Mouse (Mus musculus) kidney, adult 8-10 months (tissue): Measurements from ENCODE around the gene Rnf157.
"Not testable (repeated sequence)": the region's sequence is repeated elsewhere in the genome, so short reads cannot be mapped to it uniquely, and the experiment has no call there.

ENCODE experiments used
- DNase-seq, 2 experiments: peaks; one replicate each; pipeline ENCODE4 v3.0.0; 2022

Gene Rnf157

GRCm38 (mm10) chr11:116416196-116416943 is 3.5 kb upstream of the Rnf157 start:
- DNase-seq: no peak

DNA sequence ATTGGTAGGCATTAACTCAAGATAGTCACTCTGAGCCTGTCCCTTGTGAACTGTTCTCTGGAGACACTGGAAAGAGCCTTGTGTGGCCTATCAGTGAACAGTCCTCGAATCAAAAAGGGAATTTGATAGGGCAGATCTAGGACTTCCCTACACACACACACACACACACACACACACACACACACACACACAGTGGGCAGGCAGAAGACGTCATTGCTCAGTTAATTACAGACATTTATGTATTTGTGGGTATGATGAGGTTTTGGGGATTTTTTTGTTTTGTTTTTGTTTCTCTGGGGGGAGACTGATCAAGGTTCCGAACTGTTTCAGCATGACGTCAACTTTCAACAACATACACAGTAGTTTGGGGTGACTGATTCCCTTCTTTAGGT is 795 bp upstream of the Rnf157 start:
- DNase-seq: no peak

- no peak for DNase-seq
Observed at GRCm38 (mm10) chr11:116412028-116412827, 604 bp downstream of the Rnf157 start.

DNA sequence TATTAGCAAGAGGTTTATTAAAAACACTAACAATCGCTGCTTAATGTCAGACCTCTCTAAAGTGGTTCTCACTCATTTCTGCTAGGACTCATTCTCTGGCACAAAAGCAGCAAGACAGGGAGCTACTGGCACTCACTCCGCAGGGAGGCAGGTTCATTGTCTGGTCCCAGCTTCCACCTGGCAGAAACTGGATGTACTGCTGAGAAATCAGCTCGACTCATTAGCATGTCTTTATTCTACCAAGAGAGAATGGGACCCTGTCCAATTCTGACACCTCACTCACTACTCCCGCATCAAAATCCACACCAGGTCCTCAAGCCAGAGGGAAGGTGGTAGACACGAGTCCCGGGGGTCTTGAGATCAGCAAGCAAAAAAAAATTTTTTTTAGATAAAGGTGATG is 1.2 kb downstream of the Rnf157 start:
- DNase-seq: no peak

DNA sequence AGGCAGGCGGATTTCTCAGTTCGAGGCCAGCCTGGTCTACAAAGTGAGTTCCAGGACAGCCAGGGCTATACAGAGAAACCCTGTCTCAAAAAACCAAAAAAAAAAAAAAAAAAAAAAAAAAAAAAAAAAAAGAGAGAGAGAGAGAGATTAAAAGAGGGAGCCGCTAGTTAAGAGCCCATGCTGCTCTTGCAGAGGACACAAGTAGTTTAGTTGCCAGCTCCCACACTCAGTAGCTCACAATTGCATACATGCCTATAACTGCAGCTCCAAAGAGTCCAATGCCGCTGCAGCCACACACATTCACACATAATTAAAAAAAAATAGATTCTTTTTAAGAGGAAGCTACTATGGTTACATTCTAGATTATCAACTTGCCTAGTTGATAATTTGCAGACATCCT is 2.4 kb downstream of the Rnf157 start:
- not testable (repeated sequence) for DNase-seq

DNA sequence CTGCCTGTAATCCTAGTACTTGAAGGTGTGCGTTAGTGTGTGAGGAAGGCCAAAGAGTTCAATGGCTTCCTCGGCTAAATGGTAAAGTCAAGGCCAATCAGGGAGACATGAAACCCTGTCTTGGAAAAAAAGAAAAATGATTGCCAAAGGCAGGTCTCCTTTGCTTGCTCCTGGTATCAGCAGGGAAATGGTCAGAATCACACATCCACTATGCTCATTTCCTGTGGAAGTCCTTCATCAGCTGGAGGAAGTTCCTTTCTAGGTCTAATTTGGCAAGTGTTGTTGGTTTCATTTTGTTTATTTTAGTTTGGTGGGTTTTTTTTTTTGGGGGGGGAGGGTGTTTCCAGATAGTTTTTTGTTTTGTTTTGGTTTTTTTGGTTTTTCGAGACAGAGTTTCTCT is 3.8 kb downstream of the Rnf157 start:
- DNase-seq: no peak

DNA sequence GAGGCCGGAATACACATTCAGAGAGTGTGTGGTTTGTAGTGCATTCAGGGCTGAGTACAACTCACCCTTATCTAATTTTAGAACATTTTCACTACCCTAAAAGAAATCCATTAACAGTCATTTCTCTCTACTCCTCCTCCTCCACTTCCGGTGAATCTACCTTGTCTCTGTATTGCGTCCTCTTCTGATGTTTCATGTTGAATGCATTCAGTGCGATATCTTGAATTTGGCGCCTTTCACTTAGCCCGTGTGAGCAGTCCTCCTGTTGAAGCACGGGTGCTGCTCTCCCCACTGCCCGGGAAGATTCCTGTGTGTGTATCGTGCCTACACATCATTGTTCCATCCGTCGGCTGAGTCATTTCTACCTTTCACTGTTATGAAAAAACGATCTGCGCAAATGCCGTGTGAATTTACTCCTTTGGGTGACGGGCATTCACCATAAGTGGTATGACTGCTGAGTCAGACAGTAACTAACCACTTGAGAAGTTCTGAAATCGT is 6.6 kb downstream of the Rnf157 start:
- no peak for DNase-seq

DNA sequence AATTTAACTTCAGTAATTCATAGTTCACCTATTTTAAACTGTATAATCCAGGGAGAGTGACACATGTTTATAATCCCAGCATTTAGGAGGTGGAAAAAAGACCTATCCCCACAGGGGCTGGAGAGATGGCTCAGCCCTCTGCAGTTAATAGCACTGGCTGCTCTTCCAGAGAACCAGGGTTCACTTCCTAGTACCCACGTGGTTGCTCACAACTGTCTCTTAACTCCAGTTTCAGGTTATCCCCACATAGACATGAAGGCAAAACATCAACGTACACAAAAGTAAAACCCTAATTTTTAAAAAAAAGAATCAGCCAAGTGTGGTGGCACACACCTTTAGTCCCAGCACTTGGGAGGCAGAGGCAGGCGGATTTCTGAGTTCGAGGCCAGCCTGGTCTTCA is 7.2 kb downstream of the Rnf157 start:
- no peak for DNase-seq

DNA sequence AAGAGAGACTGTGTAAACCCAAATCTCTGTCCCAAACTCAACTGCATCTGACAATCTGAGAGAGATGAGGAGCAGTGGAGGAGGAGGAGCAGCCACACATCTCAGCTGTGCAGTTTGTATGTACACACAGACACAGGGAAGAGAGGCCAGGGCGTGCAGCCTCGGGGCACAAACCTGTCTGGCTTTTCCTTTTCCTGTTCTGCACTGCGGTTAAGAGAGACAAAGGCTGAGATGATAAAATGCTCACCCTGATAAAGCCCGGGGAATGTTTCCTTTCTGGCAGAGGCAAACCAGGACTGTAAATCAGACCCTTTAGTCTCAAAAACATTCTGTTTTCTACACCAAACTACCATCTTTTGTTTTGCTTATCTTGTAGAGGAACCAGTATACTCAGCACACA is 12.3 kb downstream of the Rnf157 start:
- no peak for DNase-seq

DNA sequence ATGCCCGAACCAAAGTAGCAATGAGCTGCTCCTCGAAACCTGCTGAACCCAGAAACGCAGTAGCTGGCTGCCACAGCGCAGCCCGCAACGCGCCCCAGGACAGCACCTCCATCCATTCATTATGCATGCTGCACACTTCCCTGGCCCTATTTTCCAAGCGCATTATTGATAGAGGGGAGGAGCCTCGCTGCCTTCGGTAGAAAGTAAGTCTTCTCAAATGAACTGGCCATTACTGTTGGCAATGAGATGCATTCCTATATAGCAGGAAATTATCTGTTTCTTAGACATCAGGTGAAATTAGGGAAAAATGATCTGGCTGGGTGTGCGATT is 14.5 kb downstream of the Rnf157 start:
- DNase-seq: no peak

GRCm38 (mm10) chr11:116397517-116398347 is 15.1 kb downstream of the Rnf157 start:
- DNase-seq: no peak

DNA sequence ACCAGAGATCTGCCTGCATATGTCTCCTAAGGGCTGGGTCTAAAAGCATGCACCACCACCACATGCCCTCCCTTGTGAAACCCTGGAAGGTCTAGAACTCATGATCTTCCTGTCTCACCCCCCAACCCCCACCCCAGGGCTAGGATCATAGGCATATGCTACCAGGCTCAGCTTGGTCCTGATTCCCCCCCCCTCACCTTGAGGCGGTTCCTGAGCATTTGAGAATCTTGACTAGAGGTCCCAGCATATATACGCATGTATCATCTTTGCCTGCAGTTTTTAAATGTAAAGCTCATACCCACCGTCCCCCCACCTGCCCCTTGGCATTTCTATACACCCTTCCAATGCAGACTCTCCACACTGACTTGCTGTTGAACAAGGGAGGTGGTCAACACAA is 15.9 kb downstream of the Rnf157 start:
- no peak for DNase-seq

- no peak for DNase-seq
Observed at GRCm38 (mm10) chr11:116396276-116396933, 16.4 kb downstream of the Rnf157 start.

DNA sequence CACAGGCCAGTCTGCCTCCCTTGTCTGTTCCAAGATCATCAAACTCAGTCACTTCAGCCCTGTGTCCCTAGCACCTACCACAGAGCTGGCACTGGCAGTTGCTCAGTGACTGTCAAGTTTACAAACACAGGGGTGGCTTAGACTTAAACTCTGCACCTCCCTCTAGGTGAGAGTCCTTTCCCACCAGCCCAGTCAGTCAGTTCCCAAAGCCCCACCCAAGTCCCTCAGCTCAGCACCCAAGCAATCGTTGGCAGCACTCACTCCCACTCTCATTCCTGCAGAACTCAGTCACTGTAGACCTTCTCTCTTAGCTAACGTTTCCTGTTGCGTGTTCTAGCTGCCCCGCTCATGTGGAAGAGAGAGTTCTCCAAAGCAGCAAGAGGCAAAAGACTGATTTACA is 18.1 kb downstream of the Rnf157 start:
- DNase-seq: no peak

GRCm38 (mm10) chr11:116388841-116389480 is 23.9 kb downstream of the Rnf157 start:
- DNase-seq: peak; percentile 50 to 70

DNA sequence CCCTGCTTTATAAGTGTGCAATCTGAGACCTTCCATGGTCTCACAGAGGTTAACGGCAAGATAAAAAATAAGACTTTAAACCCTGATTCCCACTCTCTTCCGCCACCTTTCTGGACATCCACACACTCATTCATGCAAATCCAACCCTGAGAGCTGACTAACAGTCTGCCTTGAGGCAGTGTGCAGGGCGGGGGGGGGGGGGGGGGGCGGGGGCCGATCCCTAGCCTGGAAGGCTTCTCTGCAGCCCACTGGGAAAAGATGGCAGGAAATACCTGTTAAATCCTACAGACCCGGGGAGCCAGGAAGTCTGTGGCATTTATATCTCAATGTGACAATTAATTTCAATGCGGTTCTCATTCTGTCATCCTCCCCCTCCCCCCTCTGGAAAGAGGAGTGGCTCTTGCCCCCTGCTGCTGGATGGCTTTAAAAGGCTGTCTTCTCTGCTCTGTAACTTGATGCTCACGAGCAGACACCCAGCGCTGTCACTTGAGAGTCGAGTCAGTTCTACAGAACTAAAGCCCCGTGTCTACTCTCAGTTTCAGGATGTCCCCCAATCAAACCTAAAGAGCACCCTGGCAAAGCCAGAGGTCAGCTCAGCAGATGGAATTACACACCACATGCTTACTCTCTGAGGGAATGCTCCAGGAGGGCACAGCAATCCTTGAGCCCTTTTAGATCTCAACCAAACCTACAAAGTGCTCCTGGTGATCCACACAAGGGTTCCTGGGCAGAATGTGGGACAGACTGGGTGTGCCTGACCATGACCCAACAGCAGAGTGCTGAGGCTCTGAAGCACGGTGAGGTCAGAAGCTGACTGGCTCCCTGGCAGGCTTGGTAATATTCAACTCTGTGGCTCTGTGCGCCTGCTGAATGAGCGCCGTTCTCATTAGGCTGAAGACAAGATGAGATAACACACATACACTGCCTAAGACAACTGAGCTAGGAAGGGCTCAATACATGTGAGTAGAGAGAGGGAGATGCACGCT is 25.5 kb downstream of the Rnf157 start:
- DNase-seq: no peak

- DNase-seq: no peak
Observed at GRCm38 (mm10) chr11:116385999-116386398, 26.8 kb downstream of the Rnf157 start.

GRCm38 (mm10) chr11:116384171-116384570 is 28.7 kb downstream of the Rnf157 start:
- no peak for DNase-seq

GRCm38 (mm10) chr11:116383070-116383469 is 29.8 kb downstream of the Rnf157 start:
- not testable (repeated sequence) for DNase-seq

DNA sequence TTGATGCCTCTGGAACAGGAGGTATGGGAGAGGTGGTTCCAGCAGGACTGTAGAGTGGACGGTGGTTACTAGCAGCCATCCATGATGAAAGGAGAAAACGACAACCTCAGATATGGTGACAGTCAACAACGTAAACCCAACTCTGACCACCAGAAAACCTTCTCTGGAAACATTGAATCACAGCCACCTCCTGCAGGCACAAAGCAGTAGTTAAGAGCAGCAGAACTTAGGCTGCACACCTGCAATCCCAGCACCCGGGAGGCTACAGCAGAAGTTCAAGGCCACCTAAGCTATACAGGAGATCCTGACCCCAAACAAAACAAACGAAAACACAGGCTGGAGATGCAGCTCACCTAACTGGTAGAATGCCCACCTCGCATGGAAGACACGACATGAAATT is 32.1 kb downstream of the Rnf157 start:
- DNase-seq: no peak

DNA sequence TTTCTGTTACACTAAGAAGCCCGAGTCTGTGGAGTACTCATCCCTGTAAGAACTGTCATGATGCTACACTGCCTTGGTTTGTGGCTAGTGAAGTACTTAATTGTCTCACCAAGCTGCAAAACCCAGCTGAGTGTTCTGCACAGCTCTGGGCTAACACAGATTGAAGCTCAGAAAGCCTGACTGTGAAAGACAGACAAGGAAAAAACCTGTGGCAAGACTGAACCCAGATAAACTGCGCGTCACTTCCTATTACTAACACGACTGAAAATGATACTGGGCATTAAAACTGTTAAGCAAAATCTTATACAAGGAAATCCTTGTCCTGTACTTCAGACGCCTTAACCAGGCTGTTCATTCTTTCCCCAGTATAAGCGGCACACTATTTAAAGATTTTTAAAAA is 33.3 kb downstream of the Rnf157 start:
- no peak for DNase-seq
